Mouse (Mus musculus) neutrophil, adult 65 days (primary cell): ENCODE measurements around the gene Hoxa7. TPM values are rescaled to one million over a fixed set of nuclear protein-coding genes. Genes with fewer than 3 reads are reported as not detected.

Experiments
- total RNA-seq: library from RNA; stranded (reverse); gene quantifications from 2 replicates; pipeline ENCODE4 v1.2.4, GENCODE M21; 2023

Gene Hoxa7
- total RNA-seq: not detected in 2 replicates

GRCm38 (mm10) chr6:52221337-52221992 is at the start of gene Hoxa7:
Hoxa7 (minus strand) TSS chr6:52221854.

GRCm38 (mm10) chr6:52260654-52261575 is 39.3 kb upstream of the Hoxa7 start, which contains the start of gene Hoxa13:
Hoxa13 (minus strand) TSS chr6:52260880.

DNA sequence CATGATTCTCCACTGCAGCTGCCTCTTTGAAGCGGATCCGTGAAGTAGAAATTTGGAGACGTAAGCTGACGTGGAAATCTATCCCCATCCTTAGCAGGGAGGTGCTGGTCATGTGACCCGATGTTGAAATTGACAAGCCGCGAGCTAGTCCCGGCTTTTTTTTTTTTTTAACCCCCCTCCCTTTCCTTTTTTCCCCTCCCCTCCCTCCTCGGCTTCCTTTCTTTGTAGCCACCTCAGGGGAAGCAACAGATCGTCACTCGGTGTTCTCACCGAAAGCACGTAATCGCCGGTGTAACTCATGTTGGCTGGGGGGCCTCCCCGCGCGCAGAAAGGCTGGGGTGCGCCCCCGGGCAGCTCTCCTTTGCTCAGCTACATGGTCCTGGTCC is 24.1 kb upstream of the Hoxa7 start, which contains the start of gene Hoxa11:
Gene Hoxa11 (minus strand): TSS at position 54 of the 386 bp plus-strand sequence.

GRCm38 (mm10) chr6:52240389-52241000 is 18.8 kb upstream of the Hoxa7 start, which contains the start of gene Hoxa10:
Hoxa10 (minus strand) TSS chr6:52240854.

GRCm38 (mm10) chr6:52230516-52231165 is 9.0 kb upstream of the Hoxa7 start, which contains the start of gene Hoxa9:
Hoxa9 (minus strand) TSS chr6:52231089.

DNA sequence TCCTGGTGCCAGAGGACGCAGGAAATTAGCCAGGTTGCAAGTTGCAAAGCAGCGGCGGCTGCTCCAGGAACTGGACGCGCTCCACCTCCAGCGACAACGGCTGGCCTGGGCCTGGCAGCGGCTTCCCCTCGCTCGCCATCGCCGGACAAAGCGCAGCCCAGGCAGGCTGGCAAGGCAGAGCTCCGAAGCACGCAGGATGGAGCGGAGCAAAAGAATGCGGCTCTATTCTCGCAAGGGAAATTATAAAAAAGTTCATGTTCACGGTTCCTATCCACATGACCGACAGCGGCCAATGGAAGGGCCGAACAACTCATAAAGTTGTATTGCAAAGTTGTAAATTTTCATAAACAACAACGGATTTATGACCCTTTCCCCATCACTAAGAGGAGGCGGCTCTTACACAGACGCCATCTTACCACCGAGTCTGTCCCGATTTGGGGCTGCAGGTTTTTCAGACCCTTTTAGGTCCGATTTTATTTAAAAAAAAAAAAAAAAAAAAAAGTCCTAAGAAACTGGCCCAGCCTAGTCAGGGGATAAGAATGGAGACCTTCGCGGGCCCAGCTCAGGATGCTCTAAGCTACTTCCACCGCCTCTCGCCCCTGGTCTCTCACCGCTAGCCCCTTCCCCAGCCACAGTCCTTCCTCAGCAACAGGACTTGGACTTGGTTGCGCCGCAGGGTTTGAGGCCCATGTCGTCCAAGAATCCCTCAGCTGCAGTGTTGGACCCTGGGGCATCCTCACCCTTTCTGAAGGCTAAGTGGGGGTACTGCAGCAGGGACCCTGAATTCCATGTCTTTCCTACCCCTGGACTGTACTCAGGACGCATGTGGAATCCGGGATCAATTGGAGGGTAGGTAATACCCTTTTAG is 8.3 kb downstream of the Hoxa7 start, which contains the start of the genes Hoxa3 and Gm28308:
Gene Hoxa3 (minus strand): TSS at position 218 of the 868 bp plus-strand sequence.
Gene Gm28308 (minus strand): TSS at position 221 of the 868 bp plus-strand sequence.

GRCm38 (mm10) chr6:52208072-52208867 is 13.4 kb downstream of the Hoxa7 start, which contains the start of gene Hoxa6:
Hoxa6 (minus strand) TSS chr6:52208722.

DNA sequence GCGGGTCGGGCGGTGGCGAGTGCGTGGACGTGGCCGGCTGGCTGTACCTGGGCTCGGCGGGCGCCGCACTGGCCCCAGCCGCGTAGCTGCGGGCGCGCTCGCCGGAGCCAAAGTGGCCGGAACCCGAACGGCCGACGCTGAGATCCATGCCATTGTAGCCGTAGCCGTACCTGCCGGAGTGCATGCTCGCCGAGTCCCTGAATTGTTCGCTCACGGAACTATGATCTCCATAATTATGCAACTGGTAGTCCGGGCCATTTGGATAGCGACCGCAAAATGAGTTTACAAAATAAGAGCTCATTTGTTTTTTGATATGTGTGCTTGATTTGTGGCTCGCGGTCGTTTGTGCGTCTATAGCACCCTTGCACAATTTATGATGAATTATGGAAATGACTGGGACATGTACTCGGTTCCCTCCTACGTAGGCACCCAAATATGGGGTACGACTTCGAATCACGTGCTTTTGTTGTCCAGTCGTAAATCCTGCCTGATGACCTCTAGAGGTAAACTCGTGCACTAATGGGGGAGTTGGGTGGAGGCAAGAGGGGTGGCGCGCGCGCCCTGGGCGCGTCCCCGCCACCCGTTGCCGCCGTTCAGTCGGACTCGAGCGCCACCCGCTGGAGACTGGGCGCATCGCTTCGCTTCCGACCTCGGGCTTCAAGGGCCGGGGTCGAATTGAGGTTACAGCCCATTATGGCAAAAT is 17.5 kb downstream of the Hoxa7 start, which contains the start of gene Hoxa5:
Gene Hoxa5 (minus strand): TSS at position 538 of the 703 bp plus-strand sequence.

GRCm38 (mm10) chr6:52190906-52191810 is 30.5 kb downstream of the Hoxa7 start, which contains the start of gene Hoxa4:
Hoxa4 (minus strand) TSS chr6:52191753.

DNA sequence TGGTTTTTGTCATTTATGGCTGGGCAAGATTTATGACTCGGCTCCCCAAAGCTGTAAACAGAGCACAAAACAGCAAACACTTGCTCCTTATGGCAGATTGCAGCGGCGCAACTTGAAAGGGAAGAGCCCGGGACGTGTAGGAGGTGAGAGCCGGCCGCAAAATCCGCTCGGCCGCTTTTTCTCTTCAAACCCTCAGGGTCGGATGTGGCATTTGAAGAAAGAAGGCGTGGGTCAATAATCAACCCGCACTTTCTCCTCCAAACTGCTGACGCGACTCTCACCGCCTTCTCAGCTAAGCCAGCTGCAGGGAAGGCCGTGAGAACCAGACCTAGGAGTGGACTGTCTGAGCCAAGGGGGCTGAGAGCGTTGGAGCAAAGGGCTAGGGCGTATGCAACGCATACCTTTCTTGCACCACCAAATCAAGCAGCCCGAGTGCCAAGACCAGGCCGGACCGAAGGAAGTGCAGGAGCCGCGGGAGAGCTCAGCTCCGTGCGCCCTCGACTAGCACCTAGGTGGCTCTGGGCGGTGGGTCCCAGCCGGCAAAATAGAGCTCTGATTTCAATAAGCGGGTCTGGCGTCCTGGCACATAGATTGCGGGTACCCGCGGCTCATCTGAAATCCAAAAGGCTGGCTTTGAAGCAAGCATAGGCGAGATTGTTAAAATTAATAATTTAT is 44.5 kb downstream of the Hoxa7 start, which contains the start of gene 5730596B20Rik:
Gene 5730596B20Rik (plus strand): TSS at position 438 of the 675 bp plus-strand sequence.

DNA sequence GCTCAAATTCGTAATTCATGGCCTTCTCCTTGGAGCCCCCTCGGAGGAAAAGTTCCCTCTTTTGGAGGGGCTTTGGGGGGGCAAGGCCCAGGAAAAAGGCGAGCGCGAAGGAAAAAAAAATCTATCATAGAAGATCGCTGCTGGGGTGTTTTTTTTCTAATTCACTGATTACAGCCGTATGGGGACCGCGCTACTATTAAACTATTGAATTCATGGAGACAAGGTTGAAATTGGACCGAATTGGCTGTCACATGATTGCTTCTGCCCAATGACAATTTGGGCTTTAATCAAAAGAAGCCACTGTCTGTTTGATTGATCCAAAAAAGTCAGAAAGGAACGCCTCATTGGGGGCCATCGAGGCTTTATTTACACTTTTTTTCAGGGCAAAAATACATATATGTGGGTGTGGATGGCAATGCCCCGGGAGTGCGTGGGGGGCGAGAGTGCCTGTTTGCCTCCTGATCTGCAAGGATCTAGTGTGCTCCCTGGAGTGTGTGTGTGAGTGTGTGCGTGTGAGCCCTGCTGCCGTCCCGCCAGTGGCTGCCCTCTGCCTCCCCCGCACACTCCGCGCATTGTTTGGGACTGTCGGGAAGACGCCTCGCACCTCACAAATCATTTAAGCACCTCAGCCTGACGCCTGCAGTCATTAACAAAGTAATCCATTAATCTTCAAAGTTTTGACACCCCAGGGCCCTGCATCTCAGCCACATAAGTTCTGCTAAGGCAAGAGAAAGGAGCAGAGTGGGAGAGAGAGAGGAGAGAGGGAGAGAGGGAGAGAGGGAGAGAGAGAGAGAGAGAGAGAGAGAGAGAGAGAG is 56.8 kb downstream of the Hoxa7 start, which contains the start of gene Hoxa2:
Gene Hoxa2 (minus strand): TSS at position 206 of the 815 bp plus-strand sequence.

Other genes starting within 250 kb of the Hoxa7 start
- gene Skap2, start 209.3 kb downstream of the Hoxa7 start, total RNA-seq: 214 and 275 TPM in 2 replicates
- not detected in 2 replicates for gene Hoxa1, start 63.5 kb downstream of the Hoxa7 start, total RNA-seq
- gene Hoxa2, start 57.0 kb downstream of the Hoxa7 start, total RNA-seq: not detected in 2 replicates
- gene 5730596B20Rik, start 44.4 kb downstream of the Hoxa7 start, total RNA-seq: not detected in 2 replicates
- 0.32 TPM in 1 of 2 replicates, not detected in the other for gene Hoxa4, start 30.1 kb downstream of the Hoxa7 start, total RNA-seq
- gene Hoxa5, start 17.3 kb downstream of the Hoxa7 start, total RNA-seq: 0.25 TPM in 1 of 2 replicates, not detected in the other
- not detected in 2 replicates for gene Hoxa6, start 13.1 kb downstream of the Hoxa7 start, total RNA-seq
- gene Hoxa3, start 8.5 kb downstream of the Hoxa7 start, total RNA-seq: not detected in 2 replicates
- gene Gm28308, start 8.5 kb downstream of the Hoxa7 start, total RNA-seq: not detected in 2 replicates
- 0.22 TPM in 1 of 2 replicates, not detected in the other for gene Hoxa9, start 9.2 kb upstream of the Hoxa7 start, total RNA-seq
- not detected in 2 replicates for gene Hoxa10, start 19.0 kb upstream of the Hoxa7 start, total RNA-seq
- not detected in 2 replicates for gene Hoxa11, start 24.0 kb upstream of the Hoxa7 start, total RNA-seq
- gene Hoxa13, start 39.0 kb upstream of the Hoxa7 start, total RNA-seq: not detected in 2 replicates
- gene Evx1, start 91.6 kb upstream of the Hoxa7 start, total RNA-seq: not detected in 2 replicates